Mouse (Mus musculus) embryonic fibroblast, embryonic 13.5 days (primary cell): Measurements from ENCODE around the gene Crb3.

Source experiments
- CTCF ChIP-seq: IDR thresholded peaks from 2 replicates; pipeline ENCODE4 v1.5.1; 2011; ENCODE audit warnings: mild to moderate bottlenecking, control low read depth, low read length, moderate library complexity, borderline replicate concordance; ENCODE audit not compliant: insufficient read depth
- POLR2A ChIP-seq: IDR thresholded peaks from 2 replicates; pipeline ENCODE4 v1.6.1; 2011; ENCODE audit warnings: low read depth, mild to moderate bottlenecking, control low read depth, low read length, moderate library complexity

GRCm38 (mm10) chr17:57061069-57061468 is 2.2 kb downstream of the Crb3 start:
- TF ChIP-seq CTCF (no peak), POLR2A (no peak)
